Mouse (Mus musculus) hindbrain, embryonic 15.5 days (tissue): ENCODE measurements around the gene Rprml. TPM values are rescaled to one million over a fixed set of nuclear protein-coding genes. Genes with fewer than 3 reads are reported as not detected.
"Not testable (repeated sequence)": the region's sequence is repeated elsewhere in the genome, so short reads cannot be mapped to it uniquely, and the experiment has no call there.

Experiments used
- ATAC-seq: fragments of 200-750 bp; cut with Nextera tagmentation; 2 replicates; pipeline ENCODE4 v1.8.0; 2017; ENCODE audit warnings: low read depth, moderate number of reproducible peaks, moderate TSS enrichment; ENCODE audit not compliant: low FRiP score
- H3K27ac ChIP-seq: fragments of 300-500 bp; sonication (generic); replicated peaks from 2 replicates; pipeline ENCODE4 v1.5.1; 2015; ENCODE audit warnings: mild to moderate bottlenecking, inconsistent platforms
- H3K27me3 ChIP-seq: fragments of 300-500 bp; sonication (generic); 2 replicates; pipeline ENCODE4 v1.6.1; 2015; ENCODE audit warnings: control low read depth, inconsistent platforms
- H3K36me3 ChIP-seq: fragments of 300-500 bp; sonication (generic); 2 replicates; pipeline ENCODE4 v1.6.1; 2015; ENCODE audit warnings: control low read depth, inconsistent platforms
- H3K4me1 ChIP-seq: fragments of 300-500 bp; sonication (generic); replicated peaks from 2 replicates; pipeline ENCODE4 v1.6.1; 2015; ENCODE audit warnings: control low read depth, inconsistent platforms
- H3K4me2 ChIP-seq: fragments of 300-500 bp; sonication (generic); 2 replicates; pipeline ENCODE4 v1.6.1; 2015; ENCODE audit warnings: moderate library complexity, mild to moderate bottlenecking, inconsistent platforms
- H3K4me3 ChIP-seq: fragments of 300-500 bp; sonication (generic); 2 replicates; pipeline ENCODE4 v1.5.1; 2015; ENCODE audit warnings: mild to moderate bottlenecking, inconsistent platforms
- H3K9ac ChIP-seq: fragments of 300-500 bp; sonication (generic); 2 replicates; pipeline ENCODE4 v1.6.1; 2015; ENCODE audit warnings: inconsistent platforms
- H3K9me3 ChIP-seq: fragments of 300-500 bp; sonication (generic); 2 replicates; pipeline ENCODE4 v1.6.1; 2016; ENCODE audit warnings: control low read depth, inconsistent platforms
- WGBS: fragments of 180-500 bp; shearing (Covaris S2); methylation state at CpG from one replicate; pipeline ENCODE4 v1.1.7; 2015; 5-methylcytosine and 5-hydroxymethylcytosine counted together
- polyA plus RNA-seq: library from polyadenylated mRNA; unstranded; fragments of >200 nt; fragmentation: Nextera tagmentation; extraction: Ambion mirVana; gene quantifications from 2 replicates; pipeline ENCODE4 v1.2.1, GENCODE M21; 2015

Rprml gene
- polyA plus RNA-seq, 1 experiment from 2014 or later: 2.2 TPM

- Histone ChIP-seq H3K9me3 (no peaks in the 10 kb centered on the region), H3K4me3 (no peak overlapping the region), H3K27ac (0 out of 2 replicates have a peak overlapping the region, but pooled peaks have one; percentile 29), H3K27me3 (no peaks in the 10 kb centered on the region), H3K9ac (no peak overlapping the region), H3K36me3 (no peaks in the 10 kb centered on the region), H3K4me2 (peak overlapping the region; percentile 14), H3K4me1 (peaks cover 28% of the 10 kb centered on the region)
- peak; percentile 92 for ATAC-seq
- WGBS: 28% methylated on average over 10 of the region's 10 CpGs
Measured at GRCm38 (mm10) chr11:103666181-103666906, 17.0 kb downstream of the Rprml start.

- Histone ChIP-seq H3K27ac (0 out of 2 replicates have a peak overlapping the region, but pooled peaks have one; percentile 2), H3K4me3 (no peak overlapping the region), H3K4me2 (no peak overlapping the region), H3K9ac (no peak overlapping the region), H3K4me1 (peaks cover 26% of the 10 kb centered on the region), H3K9me3 (no peaks in the 10 kb centered on the region), H3K27me3 (no peaks in the 10 kb centered on the region), H3K36me3 (no peaks in the 10 kb centered on the region)
- no peak for ATAC-seq
- WGBS: 49% methylated on average over 13 of the region's 13 CpGs
Measured at GRCm38 (mm10) chr11:103666907-103667426, 17.6 kb downstream of the Rprml start.

- peak; percentile 45; the same call in 1 of the 2 replicates for ATAC-seq
- no peaks in the 10 kb centered on the region for H3K4me1 ChIP-seq
- H3K4me3 ChIP-seq: no peak overlapping the region
- no peak overlapping the region for H3K4me2 ChIP-seq
- 41% methylated on average over 3 of the region's 3 CpGs for WGBS
- H3K36me3 ChIP-seq: peaks cover 27% of the 10 kb centered on the region
- H3K9ac ChIP-seq: no peak overlapping the region
- H3K27me3 ChIP-seq: no peaks in the 10 kb centered on the region
- no peaks in the 10 kb centered on the region for H3K9me3 ChIP-seq
- H3K27ac ChIP-seq: no peak overlapping the region
Measured at GRCm38 (mm10) chr11:103675556-103675955, 26.2 kb downstream of the Rprml start.

- not testable (repeated sequence) for ATAC-seq, H3K4me3 ChIP-seq, H3K9me3 ChIP-seq, H3K4me2 ChIP-seq, H3K27ac ChIP-seq, H3K4me1 ChIP-seq, H3K9ac ChIP-seq, H3K27me3 ChIP-seq
- 41% methylated on average over 2 of the region's 2 CpGs for WGBS
- peaks cover 40% of the 10 kb centered on the region for H3K36me3 ChIP-seq
Measured at GRCm38 (mm10) chr11:103677042-103677441, 27.7 kb downstream of the Rprml start.

- Histone ChIP-seq H3K4me2 (no peak overlapping the region), H3K27ac (no peak overlapping the region), H3K36me3 (peaks cover 89% of the 10 kb centered on the region), H3K9me3 (no peaks in the 10 kb centered on the region), H3K4me3 (no peak overlapping the region), H3K27me3 (no peaks in the 10 kb centered on the region), H3K4me1 (peaks cover 5% of the 10 kb centered on the region; the same call in 1 of the 2 replicates), H3K9ac (no peak overlapping the region)
- 92% methylated on average over 11 of the region's 11 CpGs for WGBS
- no peak for ATAC-seq
Measured at GRCm38 (mm10) chr11:103683667-103684334, 34.4 kb downstream of the Rprml start.

GRCm38 (mm10) chr11:103685261-103685736 is 35.9 kb downstream of the Rprml start:
- Histone ChIP-seq H3K4me3 (no peak overlapping the region), H3K27me3 (no peaks in the 10 kb centered on the region), H3K4me1 (peaks cover 10% of the 10 kb centered on the region; the same call in 1 of the 2 replicates), H3K4me2 (no peak overlapping the region), H3K9ac (no peak overlapping the region), H3K9me3 (no peaks in the 10 kb centered on the region), H3K36me3 (peaks cover 77% of the 10 kb centered on the region), H3K27ac (0 out of 2 replicates have a peak overlapping the region, but pooled peaks have one; percentile 48)
- WGBS: 79% methylated on average over 7 of the region's 7 CpGs
- ATAC-seq: no peak

- Histone ChIP-seq H3K9ac (no peak overlapping the region), H3K27me3 (no peaks in the 10 kb centered on the region), H3K9me3 (no peaks in the 10 kb centered on the region), H3K36me3 (peaks cover 65% of the 10 kb centered on the region), H3K4me2 (no peak overlapping the region), H3K27ac (no peak overlapping the region), H3K4me1 (peaks cover 10% of the 10 kb centered on the region; the same call in 1 of the 2 replicates), H3K4me3 (no peak overlapping the region)
- WGBS: 93% methylated on average over 6 of the region's 6 CpGs
- no peak for ATAC-seq
Measured at GRCm38 (mm10) chr11:103686706-103687105, 37.3 kb downstream of the Rprml start.

GRCm38 (mm10) chr11:103688271-103688979 is 39.1 kb downstream of the Rprml start:
- H3K27me3 ChIP-seq: no peaks in the 10 kb centered on the region
- H3K4me3 ChIP-seq: no peak overlapping the region
- no peak overlapping the region for H3K9ac ChIP-seq
- H3K4me2 ChIP-seq: no peak overlapping the region
- no peak overlapping the region for H3K27ac ChIP-seq
- ATAC-seq: no peak
- H3K4me1 ChIP-seq: peaks cover 13% of the 10 kb centered on the region; the same call in 1 of the 2 replicates
- H3K9me3 ChIP-seq: no peaks in the 10 kb centered on the region
- WGBS: 69% methylated on average over 6 of the region's 6 CpGs
- peaks cover 48% of the 10 kb centered on the region for H3K36me3 ChIP-seq

- ATAC-seq: no peak
- Histone ChIP-seq H3K27me3 (no peaks in the 10 kb centered on the region), H3K9ac (no peak overlapping the region), H3K9me3 (no peaks in the 10 kb centered on the region), H3K4me1 (peaks cover 13% of the 10 kb centered on the region; the same call in 1 of the 2 replicates), H3K36me3 (peaks cover 42% of the 10 kb centered on the region), H3K27ac (no peak overlapping the region), H3K4me3 (no peak overlapping the region), H3K4me2 (no peak overlapping the region)
- WGBS: 29% methylated on average over 3 of the region's 3 CpGs
Measured at GRCm38 (mm10) chr11:103688980-103689378, 39.6 kb downstream of the Rprml start.

- no peaks in the 10 kb centered on the region for H3K27me3 ChIP-seq
- H3K9ac ChIP-seq: no peak overlapping the region
- WGBS: 86% methylated on average over 1 of the region's 1 CpGs
- no peak overlapping the region for H3K4me2 ChIP-seq
- peaks cover 23% of the 10 kb centered on the region for H3K36me3 ChIP-seq
- H3K4me1 ChIP-seq: peaks cover 24% of the 10 kb centered on the region
- no peaks in the 10 kb centered on the region for H3K9me3 ChIP-seq
- H3K27ac ChIP-seq: no peak overlapping the region
- ATAC-seq: no peak
- no peak overlapping the region for H3K4me3 ChIP-seq
Measured at GRCm38 (mm10) chr11:103691036-103691435, 41.7 kb downstream of the Rprml start.

- H3K4me3 ChIP-seq: no peak overlapping the region
- no peak overlapping the region for H3K27ac ChIP-seq
Measured at GRCm38 (mm10) chr11:103693241-103693640, 43.9 kb downstream of the Rprml start.

More at GRCm38 (mm10) chr11:103693241-103693640, 43.9 kb downstream of the Rprml start:
- no peak for ATAC-seq
- H3K9ac ChIP-seq: no peak overlapping the region
- peaks cover 6% of the 10 kb centered on the region; the same call in 1 of the 2 replicates for H3K36me3 ChIP-seq
- H3K4me1 ChIP-seq: peaks cover 34% of the 10 kb centered on the region
- no peak overlapping the region for H3K4me2 ChIP-seq
- 40% methylated on average over 1 of the region's 1 CpGs for WGBS
- no peaks in the 10 kb centered on the region for H3K9me3 ChIP-seq
- no peaks in the 10 kb centered on the region for H3K27me3 ChIP-seq
